Mouse (Mus musculus) midbrain, embryonic 16.5 days (tissue): ENCODE measurements around the gene Ethe1. TPM values are rescaled to one million over a fixed set of nuclear protein-coding genes. Genes with fewer than 3 reads are reported as not detected.

Source experiments
- ATAC-seq: fragments of 200-750 bp; cut with Nextera tagmentation; 2 replicates; pipeline ENCODE4 v1.8.0; 2017; ENCODE audit warnings: moderate TSS enrichment
- H3K27ac ChIP-seq: fragments of 300-500 bp; sonication (generic); 2 replicates; pipeline ENCODE4 v1.5.1; 2014; ENCODE audit warnings: mild to moderate bottlenecking, low read length, mixed read lengths
- H3K27me3 ChIP-seq: fragments of 300-500 bp; sonication (generic); 2 replicates; pipeline ENCODE4 v1.6.1; 2014; ENCODE audit warnings: low read depth, low read length, mixed read lengths; ENCODE audit not compliant: control insufficient read depth, insufficient read depth
- H3K36me3 ChIP-seq: fragments of 300-500 bp; sonication (generic); 2 replicates; pipeline ENCODE4 v1.6.1; 2014; ENCODE audit warnings: mild to moderate bottlenecking, low read length, moderate library complexity, mixed read lengths; ENCODE audit not compliant: control insufficient read depth, insufficient read depth
- H3K4me1 ChIP-seq: fragments of 300-500 bp; sonication (generic); 2 replicates; pipeline ENCODE4 v1.6.1; 2014; ENCODE audit warnings: mild to moderate bottlenecking, low read length, mixed read lengths; ENCODE audit not compliant: control insufficient read depth, insufficient read depth
- H3K4me2 ChIP-seq: fragments of 300-500 bp; sonication (generic); 2 replicates; pipeline ENCODE4 v1.6.1; 2014; ENCODE audit warnings: mild to moderate bottlenecking, low read length, mixed read lengths
- H3K4me3 ChIP-seq: fragments of 300-500 bp; sonication (generic); 2 replicates; pipeline ENCODE4 v1.5.1; 2014; ENCODE audit warnings: low read depth, mild to moderate bottlenecking, low read length, moderate library complexity, mixed read lengths
- H3K9ac ChIP-seq: fragments of 300-500 bp; sonication (generic); 2 replicates; pipeline ENCODE4 v1.6.1; 2014; ENCODE audit warnings: low read depth, low read length, mixed read lengths
- H3K9me3 ChIP-seq: fragments of 300-500 bp; sonication (generic); replicated peaks from 2 replicates; pipeline ENCODE4 v1.6.1; 2014; ENCODE audit warnings: mild to moderate bottlenecking, low read length, mixed read lengths; ENCODE audit not compliant: control insufficient read depth, poor library complexity, severe bottlenecking
- WGBS: fragments of 180-500 bp; shearing (Covaris S2); extraction: QIAGEN DNeasy Blood & Tissue Kit; methylation state at CpG from one replicate; pipeline ENCODE4 v1.1.7; 2014; 5-methylcytosine and 5-hydroxymethylcytosine counted together
- polyA plus RNA-seq: library from polyadenylated mRNA; unstranded; fragments of >200 nt; fragmentation: Nextera tagmentation; extraction: Ambion mirVana; gene quantifications from 2 replicates; pipeline ENCODE4 v1.2.1, GENCODE M21; 2015

Ethe1 gene
- polyA plus RNA-seq, 1 experiment from 2014 or later: 30.7 TPM

DNA sequence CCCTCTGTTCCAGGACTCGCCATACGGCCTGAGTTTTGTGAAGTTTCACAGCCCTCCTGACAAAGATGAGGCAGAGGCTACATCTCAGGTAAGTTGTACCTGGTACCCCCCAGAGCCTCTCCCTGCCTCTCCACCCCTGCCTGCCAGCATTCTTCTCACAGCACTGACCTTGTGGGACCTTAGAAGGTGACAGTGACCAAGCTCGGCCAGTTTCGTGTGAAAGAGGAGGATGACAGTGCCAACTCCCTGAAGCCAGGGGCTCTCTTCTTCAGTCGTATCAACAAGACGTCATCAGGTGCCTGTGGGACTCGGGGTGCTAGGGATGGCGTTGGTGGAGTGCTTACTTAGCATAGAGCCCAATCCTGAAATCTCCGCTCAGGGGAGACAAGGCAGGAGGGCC is 21.1 kb upstream of the Ethe1 start:
- no peak for ATAC-seq
- 94% methylated on average over 9 of the region's 9 CpGs for WGBS

DNA sequence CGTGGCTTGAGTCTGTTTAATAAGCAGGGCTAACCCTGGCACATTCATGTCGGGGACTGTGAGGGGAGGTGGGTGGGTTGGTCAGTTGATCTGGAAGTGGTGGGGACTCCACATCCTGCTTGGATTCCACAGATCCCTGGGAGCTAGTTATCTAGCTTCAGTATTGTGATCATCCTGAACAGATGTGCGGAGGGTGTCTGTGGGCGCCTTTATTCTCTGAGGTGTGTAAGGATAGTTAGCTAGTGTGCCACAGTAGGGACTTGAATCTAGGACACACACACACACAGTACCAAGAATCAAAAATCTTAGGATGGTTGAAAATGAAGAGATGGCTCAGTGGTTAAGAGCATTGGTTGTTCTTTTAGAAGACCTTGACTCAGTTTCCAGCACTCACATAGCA is 18.8 kb upstream of the Ethe1 start:
- Histone ChIP-seq H3K9ac (no peak overlapping the region), H3K36me3 (peaks cover 26% of the 10 kb centered on the region), H3K9me3 (no peaks in the 10 kb centered on the region), H3K27me3 (no peaks in the 10 kb centered on the region), H3K4me1 (no peaks in the 10 kb centered on the region), H3K27ac (no peak overlapping the region), H3K4me3 (no peak overlapping the region), H3K4me2 (no peak overlapping the region)
- no peak for ATAC-seq
- 95% methylated on average over 4 of the region's 4 CpGs for WGBS

More for the DNA sequence above, 21.1 kb upstream of the Ethe1 start:
- H3K4me2 ChIP-seq: no peak overlapping the region
- H3K36me3 ChIP-seq: peaks cover 24% of the 10 kb centered on the region
- no peak overlapping the region for H3K27ac ChIP-seq
- no peaks in the 10 kb centered on the region for H3K27me3 ChIP-seq
- H3K4me3 ChIP-seq: no peak overlapping the region
- no peaks in the 10 kb centered on the region for H3K4me1 ChIP-seq
- no peaks in the 10 kb centered on the region for H3K9me3 ChIP-seq
- H3K9ac ChIP-seq: no peak overlapping the region

DNA sequence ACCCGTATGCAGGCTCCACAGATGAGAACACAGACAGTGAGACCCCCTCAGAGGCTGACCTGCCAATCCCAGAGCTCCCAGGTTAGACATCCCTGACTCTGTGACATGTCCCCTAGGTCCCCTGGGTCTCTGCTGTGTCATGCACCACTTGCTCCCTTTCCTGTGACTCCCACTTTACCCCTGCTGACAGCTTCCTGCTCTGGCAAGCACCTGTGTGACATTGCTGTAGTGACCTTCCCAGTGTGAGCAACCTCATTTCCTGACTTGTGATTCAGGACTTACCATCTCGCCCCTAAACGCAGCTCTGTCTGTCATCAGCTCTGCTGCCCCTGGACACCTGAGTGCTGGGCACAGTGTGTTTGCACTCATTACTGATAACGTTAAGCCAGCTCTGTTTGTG is 16.3 kb upstream of the Ethe1 start:
- no peaks in the 10 kb centered on the region for H3K9me3 ChIP-seq
- ATAC-seq: no peak
- peaks cover 24% of the 10 kb centered on the region for H3K36me3 ChIP-seq
- no peaks in the 10 kb centered on the region for H3K27me3 ChIP-seq
- H3K4me2 ChIP-seq: no peak overlapping the region
- no peak overlapping the region for H3K9ac ChIP-seq
- H3K27ac ChIP-seq: no peak overlapping the region
- WGBS: 88% methylated on average over 4 of the region's 4 CpGs
- no peaks in the 10 kb centered on the region for H3K4me1 ChIP-seq
- H3K4me3 ChIP-seq: no peak overlapping the region

DNA sequence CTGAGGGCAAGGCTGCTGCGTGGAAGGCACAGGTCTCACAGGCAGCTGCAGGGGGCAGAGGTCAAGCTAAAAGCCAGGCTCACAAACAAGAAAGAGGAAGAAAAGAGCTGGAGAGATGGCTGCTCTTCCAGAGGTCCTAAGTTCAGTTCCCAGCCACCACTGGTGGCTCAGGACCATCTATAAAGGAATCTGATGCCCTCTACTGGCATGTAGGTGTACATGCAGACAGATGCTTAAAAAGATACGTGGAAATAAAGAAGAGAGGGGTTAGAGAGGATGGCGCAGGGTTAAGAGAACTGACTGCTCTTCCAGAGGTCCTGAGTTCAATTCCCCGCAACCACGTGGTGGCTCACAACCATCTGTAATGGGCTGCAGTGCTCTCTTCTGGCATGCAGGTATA is 14.9 kb upstream of the Ethe1 start:
- no peaks in the 10 kb centered on the region for H3K9me3 ChIP-seq
- H3K4me1 ChIP-seq: no peaks in the 10 kb centered on the region
- H3K27me3 ChIP-seq: no peaks in the 10 kb centered on the region
- H3K4me3 ChIP-seq: no peak overlapping the region
- 54% methylated on average over 5 of the region's 5 CpGs for WGBS
- H3K36me3 ChIP-seq: peaks cover 13% of the 10 kb centered on the region
- no peak overlapping the region for H3K9ac ChIP-seq
- ATAC-seq: no peak
- H3K27ac ChIP-seq: no peak overlapping the region
- H3K4me2 ChIP-seq: no peak overlapping the region

DNA sequence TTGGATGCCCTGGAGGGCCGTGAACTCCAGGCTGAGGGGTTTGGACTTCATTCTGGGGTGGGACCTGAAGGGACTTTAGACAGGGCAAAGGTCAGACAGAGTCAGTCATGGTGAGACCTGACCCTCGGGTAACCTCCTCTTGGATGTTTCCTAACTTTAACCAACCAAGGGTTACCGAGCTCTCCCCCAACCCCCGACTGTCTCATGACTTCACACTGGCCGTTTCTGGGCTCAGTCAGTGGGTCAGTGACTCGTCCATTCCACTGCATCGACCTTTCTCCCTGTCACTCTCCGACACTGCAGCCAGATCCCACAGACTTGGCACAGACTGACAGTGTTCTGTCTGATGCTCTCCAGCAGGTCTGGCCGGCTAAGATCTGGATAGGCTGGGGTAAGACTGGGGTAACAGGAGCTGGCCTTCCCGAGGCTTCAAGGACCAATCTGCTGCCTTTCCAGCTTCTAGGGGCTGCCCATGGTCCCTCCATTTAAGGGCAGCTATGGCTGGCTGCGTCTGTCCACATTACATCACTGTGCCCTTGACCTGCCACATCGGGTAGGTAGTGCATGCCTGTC is 13.0 kb upstream of the Ethe1 start:
- no peak for ATAC-seq
- Histone ChIP-seq H3K9me3 (no peaks in the 10 kb centered on the region), H3K27ac (no peak overlapping the region), H3K36me3 (peaks cover 2% of the 10 kb centered on the region; the same call in 1 of the 2 replicates), H3K4me3 (no peak overlapping the region), H3K9ac (no peak overlapping the region), H3K4me1 (no peaks in the 10 kb centered on the region), H3K4me2 (no peak overlapping the region), H3K27me3 (no peaks in the 10 kb centered on the region)
- WGBS: 69% methylated on average over 12 of the region's 12 CpGs

DNA sequence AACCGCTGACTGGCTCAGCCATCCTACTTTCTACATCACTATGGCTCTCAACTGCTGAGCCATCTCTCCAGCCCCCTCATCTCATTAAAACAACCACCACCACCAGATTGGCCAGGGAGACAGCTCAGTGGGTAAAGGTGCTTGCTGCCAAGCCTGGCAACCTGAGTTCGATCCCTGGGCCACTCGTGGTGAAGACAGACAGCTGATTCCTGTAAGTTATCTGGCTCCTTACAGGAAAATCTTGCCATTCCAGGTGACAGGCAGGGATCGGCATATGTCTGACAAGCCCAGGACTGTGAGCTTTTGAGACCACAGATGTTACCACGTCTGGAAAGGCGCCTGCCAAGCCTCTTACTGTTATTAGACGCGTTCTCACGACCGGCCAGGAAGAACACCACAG is 9.5 kb upstream of the Ethe1 start:
- H3K4me2 ChIP-seq: no peak overlapping the region
- ATAC-seq: no peak
- no peaks in the 10 kb centered on the region for H3K27me3 ChIP-seq

DNA sequence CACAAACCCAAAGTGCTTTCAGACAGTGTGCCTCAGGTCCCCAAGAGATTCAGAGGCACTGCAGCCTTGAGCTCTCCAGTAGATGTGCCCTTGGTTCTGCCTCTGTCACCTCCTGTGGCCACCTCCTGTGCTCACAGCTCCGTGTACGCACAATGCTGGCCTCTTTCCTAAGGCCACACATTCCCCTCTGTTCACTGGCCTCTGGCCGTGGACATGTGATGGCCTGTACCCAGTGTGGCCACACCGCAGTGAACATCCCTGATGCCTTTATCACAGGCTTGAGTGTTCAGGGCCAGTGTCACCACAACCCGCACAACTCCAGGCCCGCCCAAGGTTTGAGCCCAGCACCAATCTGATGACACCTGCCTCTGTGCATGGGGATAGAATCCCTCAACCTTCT is 2.5 kb upstream of the Ethe1 start:
- Histone ChIP-seq H3K4me1 (peaks cover 10% of the 10 kb centered on the region), H3K4me2 (no peak overlapping the region), H3K27ac (no peak overlapping the region), H3K36me3 (no peaks in the 10 kb centered on the region), H3K4me3 (no peak overlapping the region), H3K9ac (no peak overlapping the region), H3K27me3 (peaks cover 11% of the 10 kb centered on the region), H3K9me3 (0 out of 2 replicates have a peak, but pooled peaks cover 3% of the 10 kb centered on the region)
- no peak for ATAC-seq
- 88% methylated on average over 6 of the region's 6 CpGs for WGBS

More for the DNA sequence above, 9.5 kb upstream of the Ethe1 start:
- WGBS: 89% methylated on average over 10 of the region's 10 CpGs
- Histone ChIP-seq H3K27ac (no peak overlapping the region), H3K4me3 (no peak overlapping the region), H3K36me3 (no peaks in the 10 kb centered on the region), H3K4me1 (no peaks in the 10 kb centered on the region), H3K9ac (no peak overlapping the region), H3K9me3 (no peaks in the 10 kb centered on the region)

DNA sequence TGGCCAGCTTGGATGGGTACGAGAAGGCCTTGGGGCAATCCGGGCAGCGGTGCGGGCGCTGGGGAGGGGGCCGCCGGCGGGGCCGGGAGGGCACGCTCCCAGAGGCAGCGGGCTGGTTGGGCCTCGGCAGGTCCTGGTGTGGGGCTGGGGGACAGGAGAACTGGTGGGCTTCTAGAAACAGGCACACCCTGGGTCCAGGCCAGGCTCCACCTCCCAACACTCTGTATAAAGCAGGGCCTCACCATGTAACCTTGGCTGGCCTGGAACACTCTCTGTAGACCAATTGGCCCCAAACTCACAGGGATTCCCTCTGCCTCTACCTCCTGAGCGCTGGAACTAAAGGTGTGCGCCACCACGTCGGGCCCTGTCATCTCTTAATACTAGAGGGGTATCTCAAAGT is 1.3 kb upstream of the Ethe1 start:
- Histone ChIP-seq H3K36me3 (no peaks in the 10 kb centered on the region), H3K27me3 (peaks cover 11% of the 10 kb centered on the region), H3K9me3 (0 out of 2 replicates have a peak, but pooled peaks cover 3% of the 10 kb centered on the region), H3K4me1 (peaks cover 10% of the 10 kb centered on the region), H3K27ac (no peak overlapping the region), H3K4me3 (no peak overlapping the region), H3K9ac (0 out of 2 replicates have a peak overlapping the region, but pooled peaks have one; percentile 38), H3K4me2 (peak overlapping the region; percentile 8)
- 0 out of 2 replicates have a peak, but pooled peaks have one; percentile 7 for ATAC-seq
- 37% methylated on average over 15 of the region's 16 CpGs for WGBS

DNA sequence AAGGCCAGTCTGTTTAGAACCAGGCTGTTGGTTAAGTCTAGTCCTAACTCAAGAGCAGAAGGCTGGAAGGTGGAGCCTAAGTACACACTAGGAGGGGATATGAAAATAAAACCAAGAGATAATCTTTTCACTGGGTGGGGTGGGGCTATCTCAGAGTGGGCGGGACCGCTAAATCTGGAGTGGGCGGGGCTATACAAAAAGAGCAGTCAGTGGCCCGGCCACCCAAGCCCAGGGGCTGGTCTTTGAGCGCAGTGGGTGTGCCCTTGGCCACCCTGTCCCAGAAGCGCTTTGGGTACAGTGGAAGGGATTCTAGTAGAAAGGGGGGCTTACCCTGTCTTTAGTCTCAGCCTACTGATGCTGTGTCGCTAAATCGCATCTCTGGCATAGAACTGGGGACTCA is 515 bp upstream of the Ethe1 start:
- Histone ChIP-seq H3K9ac (peak overlapping the region; percentile 83), H3K27me3 (peaks cover 11% of the 10 kb centered on the region), H3K27ac (peak overlapping the region; percentile 78; the same call in 1 of the 2 replicates), H3K4me1 (peaks cover 10% of the 10 kb centered on the region), H3K36me3 (no peaks in the 10 kb centered on the region), H3K4me2 (peak overlapping the region; percentile 61), H3K9me3 (0 out of 2 replicates have a peak, but pooled peaks cover 3% of the 10 kb centered on the region), H3K4me3 (peak overlapping the region; percentile 61)
- peak; percentile 68 for ATAC-seq
- 11% methylated on average over 8 of the region's 8 CpGs for WGBS
